Mouse (Mus musculus): ENCODE data around the gene Kif9. TPM values are rescaled to one million over a fixed set of nuclear protein-coding genes. Genes with fewer than 3 reads are reported as not detected.

Kif9 gene
- 2.0 and 2.1 TPM in 2 replicates for total RNA-seq (2017)

DNA sequence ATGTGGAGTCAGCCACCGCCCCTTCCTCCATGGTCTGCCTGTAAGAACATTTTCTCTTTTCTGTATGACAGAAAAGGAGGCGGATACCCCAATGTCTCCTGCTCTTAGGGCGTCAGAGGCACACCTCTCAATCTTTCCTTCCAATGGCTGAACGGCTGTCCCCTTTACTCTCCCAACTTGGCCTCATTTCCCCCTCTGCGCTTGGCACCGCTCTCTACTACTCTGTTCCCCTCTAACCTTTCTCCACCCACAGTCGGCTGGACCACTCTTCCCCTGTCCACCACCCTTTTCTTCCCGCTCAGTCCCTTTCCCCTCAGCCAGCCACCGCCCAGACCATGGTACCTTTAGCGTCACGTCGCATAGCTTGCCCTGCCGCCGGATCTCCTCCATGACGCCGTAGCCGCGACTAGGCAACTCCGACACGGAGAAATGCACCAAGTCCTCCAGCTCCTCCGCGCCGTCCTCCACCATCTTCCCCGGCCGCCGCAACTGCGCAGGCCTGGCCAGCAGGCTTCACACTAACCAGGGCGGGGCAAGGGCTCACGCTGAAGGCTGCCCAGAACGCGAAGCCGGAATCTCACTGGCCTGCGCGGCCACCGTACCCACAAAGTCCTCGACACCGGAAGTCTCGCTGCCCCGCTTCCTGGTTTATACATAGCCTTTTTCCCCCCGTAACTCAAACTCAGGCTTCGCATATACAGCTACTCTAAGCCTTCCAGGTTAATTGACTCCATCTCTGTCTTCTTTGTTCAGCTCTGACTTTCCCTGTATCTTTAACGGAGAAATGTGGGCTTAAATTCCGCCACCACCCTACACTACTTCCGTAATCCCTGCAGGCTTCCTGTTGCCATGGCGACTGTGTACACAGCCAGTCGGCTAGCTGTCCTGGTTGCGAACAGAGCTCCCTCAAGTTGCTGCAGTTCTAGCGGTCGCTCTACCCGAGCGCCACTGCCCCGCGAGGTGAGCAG is at the start of gene Kif9, which contains the start of gene Klhl18:
Gene Kif9 (plus strand): TSS at position 835 of the 968 bp plus-strand sequence.
Gene Klhl18 (minus strand): TSS at position 571 of the 968 bp plus-strand sequence.
- peak; percentile 91 to 93 for ATAC-seq (replicated peaks in 1 of 2; ENCODE audit: insufficient read depth in 1 of 2, low FRiP score in 2 of 2, low TSS enrichment in 1 of 2, low read depth in 1 of 2, poor library complexity in 2 of 2, severe bottlenecking in 2 of 2)

DNA sequence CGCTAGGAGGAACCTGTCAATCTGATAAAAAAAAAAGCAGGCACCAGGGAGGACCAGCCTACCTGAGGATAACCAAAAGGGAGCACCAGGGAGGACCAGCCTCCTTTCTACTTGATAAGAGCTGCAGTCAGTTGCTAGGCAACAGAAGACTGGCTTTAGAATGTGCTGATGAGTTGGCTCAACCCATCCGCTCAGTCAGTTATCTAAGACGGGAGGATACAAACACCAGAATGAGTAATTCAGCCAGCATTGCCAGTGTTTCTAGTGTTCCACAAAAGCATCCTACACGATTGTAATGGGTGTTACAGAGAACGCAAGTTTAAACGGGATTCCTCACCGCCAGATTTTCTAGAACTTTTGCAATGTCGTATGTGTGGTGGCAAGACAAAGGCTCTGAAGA is 45.5 kb upstream of the Kif9 start:
- no peak for ATAC-seq (replicated peaks in 1 of 2; ENCODE audit: insufficient read depth in 1 of 2, low FRiP score in 2 of 2, low TSS enrichment in 1 of 2, low read depth in 1 of 2, poor library complexity in 2 of 2, severe bottlenecking in 2 of 2)

DNA sequence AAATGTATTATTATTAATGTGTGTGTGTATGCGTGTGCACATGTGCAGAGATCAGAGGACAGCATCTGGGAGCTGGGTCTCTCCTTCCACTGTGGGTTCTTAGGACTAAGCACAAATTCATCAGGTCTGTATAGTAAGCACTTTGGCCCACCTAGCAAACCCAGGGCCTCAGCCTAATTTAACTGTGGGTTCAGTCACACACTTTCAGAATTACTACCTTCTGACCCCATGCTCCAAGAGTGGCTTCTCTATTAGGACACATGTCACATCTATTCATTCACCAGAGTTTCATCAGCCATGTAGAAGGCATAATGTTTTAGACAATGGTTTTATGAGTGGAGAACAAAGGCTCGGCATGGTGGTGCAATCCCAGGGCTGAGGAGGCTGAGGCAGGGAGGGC is 43.7 kb upstream of the Kif9 start:
- ATAC-seq (replicated peaks in 1 of 2; ENCODE audit: insufficient read depth in 1 of 2, low FRiP score in 2 of 2, low TSS enrichment in 1 of 2, low read depth in 1 of 2, poor library complexity in 2 of 2, severe bottlenecking in 2 of 2): no peak

DNA sequence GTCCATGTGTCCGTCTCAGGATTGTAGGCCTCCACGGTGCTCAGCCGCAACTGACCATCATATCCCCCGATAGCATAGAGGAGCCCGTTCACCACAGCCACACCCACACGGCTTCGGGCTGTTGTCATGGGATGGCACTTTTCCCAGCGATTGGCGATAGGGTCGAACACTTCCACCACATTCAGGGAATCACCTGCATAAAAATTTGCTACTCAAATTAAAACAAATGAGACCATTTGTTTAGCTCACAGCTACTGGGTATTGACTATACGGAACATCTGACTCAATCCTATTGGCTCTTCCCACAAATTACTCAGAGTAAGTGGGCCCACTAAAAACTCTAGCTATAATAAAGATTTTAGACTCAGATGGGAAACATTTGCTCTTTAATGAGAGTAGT is 40.7 kb upstream of the Kif9 start:
- no peak for ATAC-seq (replicated peaks in 1 of 2; ENCODE audit: insufficient read depth in 1 of 2, low FRiP score in 2 of 2, low TSS enrichment in 1 of 2, low read depth in 1 of 2, poor library complexity in 2 of 2, severe bottlenecking in 2 of 2)

DNA sequence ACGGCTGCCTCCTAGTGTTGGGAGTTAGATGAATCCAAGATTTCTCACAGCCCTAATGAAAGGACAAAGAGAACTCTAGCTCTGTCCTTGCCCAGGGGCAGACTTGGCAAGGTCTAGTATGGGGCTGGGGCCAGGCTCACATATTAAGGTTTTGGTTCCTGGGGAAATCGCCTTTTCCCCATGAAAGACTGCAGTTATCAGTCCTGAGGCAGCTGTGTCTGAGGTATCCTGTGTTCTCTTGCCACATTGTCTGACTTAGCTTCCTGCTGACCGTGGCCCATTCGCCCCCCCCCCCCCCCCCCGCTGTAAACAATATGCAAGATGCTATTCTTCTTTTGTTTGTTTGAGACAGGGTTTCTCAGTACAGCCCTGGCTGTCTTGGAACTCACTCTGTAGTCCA is 36.7 kb upstream of the Kif9 start:
- ATAC-seq (replicated peaks in 1 of 2; ENCODE audit: insufficient read depth in 1 of 2, low FRiP score in 2 of 2, low TSS enrichment in 1 of 2, low read depth in 1 of 2, poor library complexity in 2 of 2, severe bottlenecking in 2 of 2): peak in 1 of 2 experiments; percentile 59; a peak in 1 of 4 replicates

DNA sequence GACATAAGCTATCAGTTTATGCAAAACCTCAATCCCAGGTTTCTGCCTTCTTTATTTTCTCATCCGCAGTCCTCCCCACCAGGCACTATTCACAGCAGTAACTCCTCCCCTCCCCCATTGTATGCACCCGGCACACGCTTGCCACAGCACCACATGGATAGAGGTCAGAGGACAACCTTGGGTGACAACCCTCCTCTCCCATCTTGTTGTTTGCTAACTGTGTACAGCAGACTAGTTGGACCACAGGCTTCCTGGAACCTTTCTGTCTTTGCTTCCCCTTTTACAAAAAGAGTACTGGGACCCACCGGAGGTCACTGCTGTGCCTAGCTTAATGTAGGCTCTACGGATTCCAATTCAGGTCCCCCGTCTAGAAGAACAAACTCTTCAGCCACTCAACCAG is 36.2 kb upstream of the Kif9 start:
- peak; percentile 86 for ATAC-seq (replicated peaks in 1 of 2; ENCODE audit: insufficient read depth in 1 of 2, low FRiP score in 2 of 2, low TSS enrichment in 1 of 2, low read depth in 1 of 2, poor library complexity in 2 of 2, severe bottlenecking in 2 of 2)

DNA sequence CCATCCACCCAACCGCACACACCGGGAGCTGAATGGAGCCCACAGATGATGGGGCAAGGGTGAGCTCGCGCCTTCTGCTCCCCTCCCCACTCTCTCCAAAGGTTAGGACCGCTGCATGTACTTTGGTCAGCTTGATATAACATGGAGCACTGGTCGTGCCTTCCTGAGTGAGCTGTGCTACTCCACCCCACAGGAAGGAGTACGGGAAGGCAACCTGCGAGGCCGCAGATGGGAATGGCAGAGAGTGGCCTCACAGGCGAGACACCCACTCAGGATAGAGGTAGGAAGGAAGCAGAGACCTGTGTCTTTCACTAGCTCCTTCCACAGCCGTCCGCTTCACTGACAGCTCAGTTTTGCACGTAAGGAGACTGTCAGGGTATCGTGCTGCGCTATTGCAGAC is 28.4 kb upstream of the Kif9 start:
- ATAC-seq (replicated peaks in 1 of 2; ENCODE audit: insufficient read depth in 1 of 2, low FRiP score in 2 of 2, low TSS enrichment in 1 of 2, low read depth in 1 of 2, poor library complexity in 2 of 2, severe bottlenecking in 2 of 2): no peak

DNA sequence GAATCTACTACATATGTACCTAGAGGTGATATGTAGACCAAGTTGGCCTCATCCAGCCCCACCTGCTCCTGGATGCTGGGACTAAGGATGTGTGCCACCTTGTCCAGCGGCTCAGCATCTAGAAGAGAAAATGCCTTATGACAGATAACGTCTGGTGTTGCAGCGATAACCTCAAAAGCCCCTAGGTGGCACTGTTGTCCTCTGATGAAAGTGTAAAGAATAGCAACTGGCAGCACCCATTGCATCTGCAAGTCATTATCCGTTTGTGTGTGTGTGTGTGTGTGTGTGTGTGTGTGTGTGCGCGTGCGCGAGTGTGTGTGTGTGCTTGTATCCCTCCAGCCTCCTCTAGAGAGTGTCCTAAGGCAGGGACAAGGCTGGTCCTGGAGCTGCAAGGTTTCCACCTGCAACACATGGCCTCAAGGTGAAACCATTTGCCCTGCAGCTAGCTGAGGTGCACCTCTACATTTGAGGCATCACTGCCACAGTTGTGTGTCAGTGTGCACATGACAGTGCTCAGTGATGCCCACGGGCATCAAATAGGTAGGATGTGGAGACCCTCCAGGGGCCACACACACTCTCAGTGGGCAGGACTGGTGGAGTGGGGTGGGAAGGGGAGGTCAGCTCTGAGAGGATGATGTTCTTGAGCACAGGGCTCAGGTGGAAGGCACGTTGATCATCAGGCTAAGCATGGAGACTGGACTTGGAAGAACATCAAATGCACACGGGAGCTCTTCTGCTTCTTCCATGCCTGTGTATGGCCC is 27.7 kb upstream of the Kif9 start:
- ATAC-seq (replicated peaks in 1 of 2; ENCODE audit: insufficient read depth in 1 of 2, low FRiP score in 2 of 2, low TSS enrichment in 1 of 2, low read depth in 1 of 2, poor library complexity in 2 of 2, severe bottlenecking in 2 of 2): peak; percentile 82 to 91

DNA sequence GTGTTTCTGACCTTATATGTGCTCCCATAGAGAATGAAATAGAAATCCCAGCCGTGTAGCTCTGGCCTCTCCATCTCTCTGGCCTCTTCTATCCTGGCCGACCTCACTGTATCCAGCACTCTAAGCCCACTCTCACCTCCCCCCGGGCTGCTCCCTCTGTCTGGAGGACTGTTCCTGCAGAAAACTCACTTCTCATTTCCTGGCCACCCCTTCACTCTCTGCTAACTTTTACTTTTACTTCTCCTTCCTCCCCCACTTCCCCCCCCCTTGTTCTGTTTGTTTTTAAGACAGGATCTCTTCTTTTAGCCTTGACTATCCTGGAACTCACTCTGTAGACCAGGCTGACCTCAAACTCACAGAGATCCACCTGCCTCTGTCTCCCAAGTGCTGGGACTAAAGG is 24.2 kb upstream of the Kif9 start:
- peak in 1 of 2 experiments; percentile 48; a peak in 2 of 4 replicates for ATAC-seq (replicated peaks in 1 of 2; ENCODE audit: insufficient read depth in 1 of 2, low FRiP score in 2 of 2, low TSS enrichment in 1 of 2, low read depth in 1 of 2, poor library complexity in 2 of 2, severe bottlenecking in 2 of 2)

DNA sequence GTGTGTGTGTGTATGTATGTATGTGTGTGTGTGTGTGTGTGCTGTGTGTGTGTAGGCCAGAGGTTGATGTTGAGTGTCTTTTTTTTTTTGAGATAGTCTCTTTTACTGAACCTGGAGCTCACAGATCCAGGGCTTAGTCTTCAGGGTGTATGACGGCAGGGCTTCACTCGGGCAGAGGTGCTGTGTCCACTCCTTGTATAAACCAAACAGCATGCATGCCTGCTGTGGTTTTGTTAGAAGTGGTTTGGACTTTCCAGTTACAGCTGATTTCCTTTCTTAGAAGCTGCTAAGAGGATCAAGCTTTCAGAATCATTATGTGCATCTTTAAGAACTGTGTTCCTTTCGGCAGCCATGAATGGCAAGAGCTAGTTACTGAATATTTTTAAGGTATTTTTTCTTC is 18.8 kb upstream of the Kif9 start:
- no peak for ATAC-seq (replicated peaks in 1 of 2; ENCODE audit: insufficient read depth in 1 of 2, low FRiP score in 2 of 2, low TSS enrichment in 1 of 2, low read depth in 1 of 2, poor library complexity in 2 of 2, severe bottlenecking in 2 of 2)

DNA sequence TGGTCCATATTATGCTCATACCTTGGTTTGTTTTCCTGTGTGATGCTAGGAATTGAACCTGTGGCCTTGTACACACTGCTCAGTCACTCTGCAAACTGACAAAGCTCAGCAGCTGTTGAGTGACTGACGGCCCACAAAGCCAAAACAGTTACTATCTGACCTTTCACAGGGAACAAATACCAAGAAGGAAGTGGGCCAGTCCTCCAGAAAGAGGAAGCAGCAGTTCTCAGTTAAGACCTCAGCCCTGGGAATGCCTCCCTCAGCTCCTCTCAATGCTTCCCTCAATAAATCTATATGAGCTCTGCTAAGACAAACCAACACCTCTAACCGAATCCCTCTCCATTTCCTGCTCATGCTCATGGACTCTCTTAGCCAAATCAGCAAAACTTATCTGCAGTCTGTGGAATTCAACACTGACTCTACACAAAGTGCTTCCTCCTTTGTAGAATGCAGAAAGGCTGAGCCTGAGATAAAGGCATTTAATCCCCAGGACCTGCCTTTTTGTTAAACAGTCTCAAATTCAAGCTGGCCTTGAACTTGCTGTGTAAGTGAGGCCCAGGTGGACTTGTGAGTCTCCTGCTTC is 17.5 kb upstream of the Kif9 start:
- ATAC-seq (replicated peaks in 1 of 2; ENCODE audit: insufficient read depth in 1 of 2, low FRiP score in 2 of 2, low TSS enrichment in 1 of 2, low read depth in 1 of 2, poor library complexity in 2 of 2, severe bottlenecking in 2 of 2): peak; percentile 84 to 89

DNA sequence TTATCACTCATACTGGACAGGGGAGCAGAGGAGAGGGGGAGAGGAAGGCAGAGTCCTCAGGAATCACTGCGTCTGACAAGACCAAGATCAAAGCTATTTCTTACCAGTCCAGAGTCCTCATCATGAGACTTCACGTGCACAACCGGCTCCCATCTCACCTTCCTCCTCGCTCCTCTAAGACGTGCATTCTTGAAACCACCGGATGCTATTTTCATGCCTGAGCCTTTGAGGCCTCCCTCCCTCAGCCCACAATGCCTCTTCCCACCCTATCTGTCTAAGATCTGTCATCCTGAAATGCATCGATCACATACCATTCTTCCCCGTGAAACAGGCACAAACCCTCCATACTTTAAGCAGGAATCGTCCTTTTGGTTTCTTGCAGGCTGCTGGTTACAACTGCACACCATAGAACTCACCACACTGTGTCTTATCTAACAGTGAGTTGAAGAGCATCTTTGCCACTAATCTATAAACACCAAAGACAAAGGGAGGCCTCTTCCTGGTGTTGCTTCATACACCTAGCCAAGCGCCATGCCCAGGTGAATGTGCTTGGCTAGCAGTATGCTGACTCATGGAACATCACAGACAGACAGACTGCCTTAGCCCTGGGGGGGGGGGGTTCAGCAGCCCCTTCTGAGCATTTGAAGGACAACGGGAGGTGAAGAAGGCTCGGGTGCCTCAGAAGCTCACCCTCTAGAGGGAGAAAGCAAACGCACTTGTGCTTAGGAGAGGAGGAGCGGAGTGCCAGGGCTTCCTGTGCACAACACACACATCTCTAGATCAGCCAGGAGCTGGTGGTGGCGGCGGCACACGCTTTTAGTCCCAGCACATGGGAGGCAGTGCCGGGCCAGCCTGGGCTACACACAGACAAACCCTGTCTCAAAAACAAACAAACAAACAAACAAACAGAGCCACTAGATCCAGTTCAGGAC is 15.6 kb upstream of the Kif9 start:
- ATAC-seq (replicated peaks in 1 of 2; ENCODE audit: insufficient read depth in 1 of 2, low FRiP score in 2 of 2, low TSS enrichment in 1 of 2, low read depth in 1 of 2, poor library complexity in 2 of 2, severe bottlenecking in 2 of 2): no peak

DNA sequence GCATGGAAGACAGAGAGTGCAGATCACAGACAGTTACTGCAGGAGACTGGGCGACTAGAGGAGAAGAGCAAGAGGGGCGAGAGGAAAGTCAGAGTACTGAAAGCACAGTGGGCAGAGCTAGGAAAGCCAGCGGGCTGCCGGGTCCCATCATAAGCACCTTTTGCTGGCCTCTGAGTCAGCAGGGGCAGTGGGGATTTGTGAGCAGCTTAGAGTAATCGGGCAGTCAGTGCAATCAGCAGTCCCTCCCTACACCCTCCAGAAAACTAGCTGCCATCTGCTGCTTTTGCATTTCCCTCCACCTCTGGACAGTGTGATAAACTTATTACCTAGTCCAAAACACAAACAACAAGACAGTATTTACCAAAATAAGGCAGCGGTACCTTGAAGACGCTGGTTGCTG is 14.4 kb upstream of the Kif9 start:
- ATAC-seq (replicated peaks in 1 of 2; ENCODE audit: insufficient read depth in 1 of 2, low FRiP score in 2 of 2, low TSS enrichment in 1 of 2, low read depth in 1 of 2, poor library complexity in 2 of 2, severe bottlenecking in 2 of 2): no peak

DNA sequence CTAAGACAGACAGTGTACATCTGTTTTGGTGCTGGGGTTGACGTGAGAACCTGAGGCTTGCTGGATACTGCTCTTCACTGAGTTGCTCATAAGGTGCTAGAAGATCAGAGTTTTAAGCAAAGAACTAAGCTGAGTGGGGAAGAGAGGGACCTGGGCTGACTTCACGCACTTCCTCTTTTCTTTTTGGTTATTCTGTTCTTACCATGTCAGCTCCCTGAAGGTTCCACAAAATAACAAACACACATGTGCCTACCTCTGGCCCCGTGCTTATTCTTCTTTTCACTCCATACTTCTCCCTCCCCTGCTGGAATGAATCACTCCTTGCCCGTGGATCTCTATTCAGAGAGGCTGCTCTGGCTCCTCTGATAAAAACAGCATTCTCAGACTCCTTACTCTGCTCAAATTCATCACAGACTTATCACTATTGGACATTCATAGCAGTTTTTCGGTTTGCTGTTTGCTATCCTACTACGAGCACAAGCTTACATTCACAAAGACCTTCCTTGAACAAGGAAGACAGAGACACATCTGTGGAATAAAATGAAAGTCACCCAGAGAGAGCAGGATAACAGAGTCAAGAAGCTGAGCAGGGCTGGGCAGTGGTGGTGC is 12.7 kb upstream of the Kif9 start:
- ATAC-seq (replicated peaks in 1 of 2; ENCODE audit: insufficient read depth in 1 of 2, low FRiP score in 2 of 2, low TSS enrichment in 1 of 2, low read depth in 1 of 2, poor library complexity in 2 of 2, severe bottlenecking in 2 of 2): peak; percentile 34 to 44; a peak in 2 of 4 replicates

DNA sequence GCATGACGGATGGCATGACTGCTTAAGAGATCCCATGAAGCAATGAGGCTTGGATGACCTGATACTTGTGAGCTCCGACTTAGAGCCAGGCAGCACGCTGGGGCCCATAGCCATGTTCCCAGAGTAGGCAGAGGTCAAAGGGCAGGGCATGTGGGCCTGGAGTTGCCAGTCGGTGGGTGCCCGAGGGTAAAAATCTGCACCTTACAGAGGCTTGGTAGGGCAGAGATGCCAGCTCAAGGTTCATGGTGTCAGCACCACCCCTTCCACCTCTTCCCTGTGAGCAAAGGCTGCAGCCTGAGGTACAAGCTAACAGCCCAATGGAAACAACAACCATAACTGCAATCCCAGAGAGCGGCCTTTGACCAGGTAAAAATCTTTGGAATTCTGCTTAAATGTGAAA is 11.4 kb upstream of the Kif9 start:
- ATAC-seq (replicated peaks in 1 of 2; ENCODE audit: insufficient read depth in 1 of 2, low FRiP score in 2 of 2, low TSS enrichment in 1 of 2, low read depth in 1 of 2, poor library complexity in 2 of 2, severe bottlenecking in 2 of 2): no peak

DNA sequence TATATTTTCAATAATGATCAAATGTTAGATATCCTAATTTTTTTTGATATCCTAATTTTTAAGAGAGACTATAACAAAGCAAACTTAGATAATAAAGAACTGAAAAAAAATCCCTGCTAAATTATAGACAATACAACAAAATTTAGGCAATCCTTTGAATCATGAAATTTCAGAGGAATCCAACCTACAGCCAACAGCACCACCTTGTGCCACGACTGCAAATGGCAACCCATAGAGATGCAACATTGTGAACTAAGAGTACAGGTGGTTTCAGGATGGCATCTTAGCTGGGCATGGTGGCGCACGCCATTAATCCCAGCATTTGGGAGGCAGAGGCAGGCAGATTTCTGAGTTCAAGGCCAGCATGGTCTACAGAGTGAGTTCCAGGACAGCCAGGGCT is 10.6 kb upstream of the Kif9 start:
- ATAC-seq (replicated peaks in 1 of 2; ENCODE audit: insufficient read depth in 1 of 2, low FRiP score in 2 of 2, low TSS enrichment in 1 of 2, low read depth in 1 of 2, poor library complexity in 2 of 2, severe bottlenecking in 2 of 2): peak in 1 of 2 experiments; percentile 51; a peak in 1 of 4 replicates
